Mouse (Mus musculus): ENCODE data around the gene Dglucy. TPM values are rescaled to one million over a fixed set of nuclear protein-coding genes. Genes with fewer than 3 reads are reported as not detected.

Gene Dglucy
- polyA plus RNA-seq (2012; rRNA removed), result 9.2 and 12.0 TPM in 2 replicates

- DNase-seq (ENCODE audit: low read depth), result no peak
Observed at GRCm38 (mm10) chr12:100778934-100779865, at the start of gene Dglucy. TSS of gene Dglucy (plus strand) at chr12:100779057.

DNA sequence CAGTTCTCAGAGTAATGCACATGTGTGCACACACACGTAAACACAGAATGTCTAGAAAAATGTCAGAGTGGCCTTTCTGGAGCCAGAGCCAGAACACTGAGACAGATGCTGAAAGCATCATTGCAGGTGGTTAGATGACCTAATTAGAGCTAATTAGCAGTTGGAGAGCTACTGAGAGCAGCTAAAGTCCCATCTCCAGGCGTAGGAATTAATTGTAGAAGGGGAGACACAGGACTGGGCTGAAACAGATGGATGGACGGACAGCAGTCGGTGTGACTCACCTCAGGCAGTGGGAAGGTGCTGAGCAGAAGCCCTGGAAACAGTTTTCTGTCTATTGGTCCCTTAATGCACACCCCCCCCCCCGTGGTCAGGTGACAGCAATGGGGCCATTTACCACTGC, 43.7 kb upstream of the Dglucy start:
- DNase-seq (ENCODE audit: low read depth), result no peak

DNA sequence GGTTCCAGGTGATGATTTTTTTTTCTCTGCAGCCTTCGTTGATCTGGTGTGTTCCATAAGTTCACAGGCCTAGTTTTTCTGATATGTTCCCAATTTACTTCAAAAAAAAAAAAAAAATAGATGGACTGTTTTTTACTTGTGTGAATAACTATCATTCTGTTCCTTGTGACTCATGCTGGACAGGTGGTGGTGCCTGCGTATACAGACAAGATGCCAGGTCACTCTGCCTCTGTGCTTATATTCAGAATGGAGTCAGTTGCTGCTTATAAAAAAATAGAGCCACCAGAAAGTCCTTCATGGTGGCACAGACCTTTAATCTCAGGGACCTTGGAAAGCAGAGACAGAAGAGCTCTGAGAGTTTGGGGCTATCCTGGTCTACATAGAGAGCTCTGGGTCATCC, 43.3 kb upstream of the Dglucy start:
- DNase-seq (ENCODE audit: low read depth), result no peak

- DNase-seq (ENCODE audit: low read depth), result no peak
Observed at GRCm38 (mm10) chr12:100738498-100738897, 40.4 kb upstream of the Dglucy start.

DNA sequence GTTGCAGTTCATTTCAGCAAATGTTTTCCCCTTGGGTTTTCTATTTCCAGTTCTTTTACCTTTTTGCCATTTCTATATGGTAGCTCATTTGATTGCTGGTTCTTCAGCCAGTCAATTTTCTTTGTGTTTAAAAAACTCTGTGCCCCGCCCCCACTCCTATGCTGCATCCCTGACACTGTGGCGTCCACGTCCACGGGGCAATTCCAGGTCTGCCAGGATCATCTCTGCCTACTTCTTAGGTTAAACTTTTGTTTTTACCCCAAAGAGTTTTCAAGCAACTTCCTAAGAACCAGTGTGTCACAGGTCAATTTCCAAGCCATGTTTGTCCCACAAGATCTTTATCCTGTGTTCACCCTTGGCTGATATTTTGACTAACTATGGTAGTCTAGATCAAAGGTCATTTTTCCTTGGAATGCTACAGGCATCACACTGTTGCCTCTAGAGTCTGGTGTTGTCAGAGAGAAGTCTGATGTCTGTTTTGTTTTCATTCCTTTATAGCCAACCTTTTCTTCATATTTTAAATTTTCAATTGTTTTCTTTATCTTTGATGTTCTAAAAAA, 39.8 kb upstream of the Dglucy start:
- DNase-seq (ENCODE audit: low read depth), result no peak

GRCm38 (mm10) chr12:100740313-100740712, 38.5 kb upstream of the Dglucy start:
- DNase-seq (ENCODE audit: low read depth), result no peak

- no peak for DNase-seq (ENCODE audit: low read depth)
Observed at GRCm38 (mm10) chr12:100742468-100742867, 36.4 kb upstream of the Dglucy start.

GRCm38 (mm10) chr12:100752977-100753376, 25.9 kb upstream of the Dglucy start:
- no peak for DNase-seq (ENCODE audit: low read depth)

DNA sequence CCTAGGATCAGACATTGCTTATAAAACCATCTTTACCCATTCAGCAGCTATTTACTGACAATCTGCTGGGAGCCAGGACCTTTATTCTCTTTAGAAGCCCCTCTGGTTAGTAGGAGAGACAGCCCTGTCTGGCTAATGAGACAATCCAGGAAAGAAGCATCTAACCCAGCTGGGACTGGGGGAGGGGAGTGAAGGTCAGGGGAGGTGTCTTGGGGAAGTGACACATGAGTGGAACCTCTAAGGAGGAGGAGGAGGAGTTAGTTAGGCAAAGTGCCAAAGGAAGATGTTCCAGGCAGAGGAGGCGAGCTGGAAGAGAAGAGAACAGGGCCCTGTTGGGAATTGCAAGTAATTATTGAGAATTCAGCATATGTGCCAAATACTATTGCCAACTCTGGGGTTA, 25.1 kb upstream of the Dglucy start:
- no peak for DNase-seq (ENCODE audit: low read depth)

GRCm38 (mm10) chr12:100757427-100757826, 21.4 kb upstream of the Dglucy start:
- DNase-seq (ENCODE audit: low read depth), result no peak

DNA sequence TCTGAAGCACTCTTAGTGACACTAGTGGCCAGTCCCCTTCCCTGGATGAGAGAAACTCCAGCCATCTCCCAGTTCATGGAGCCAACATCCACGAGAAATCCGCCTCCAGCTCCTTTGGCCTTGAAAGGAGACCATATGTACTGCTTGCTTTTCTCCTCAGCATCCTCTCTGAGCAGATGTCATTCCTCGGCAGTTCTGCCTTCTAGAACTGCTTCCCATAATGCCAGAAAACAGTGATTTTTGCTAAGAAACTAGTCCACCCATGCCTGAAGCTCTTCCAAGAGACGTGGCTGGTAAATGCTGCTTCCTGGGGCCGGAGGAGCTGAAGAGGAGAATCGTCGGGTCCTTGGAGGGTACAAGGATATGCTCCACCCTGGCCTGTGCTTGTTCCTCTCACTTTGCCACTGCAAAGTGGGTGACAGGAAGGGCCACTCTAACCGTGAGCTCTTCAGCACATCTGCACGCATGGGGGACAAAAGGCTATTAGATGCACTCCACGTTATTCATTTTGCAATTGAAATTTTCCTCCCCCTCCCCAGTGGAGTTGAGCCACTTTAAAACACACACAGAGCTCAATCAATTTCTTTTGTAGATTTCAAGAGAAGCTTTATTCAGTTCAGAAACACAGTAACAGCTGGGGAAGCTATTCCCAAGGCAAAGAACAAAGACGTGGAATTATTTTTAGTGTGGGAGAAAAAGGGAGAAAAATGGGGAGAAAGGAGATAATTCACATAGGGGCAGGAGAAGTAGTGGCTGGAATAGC, 16.0 kb upstream of the Dglucy start:
- no peak for DNase-seq (ENCODE audit: low read depth)

DNA sequence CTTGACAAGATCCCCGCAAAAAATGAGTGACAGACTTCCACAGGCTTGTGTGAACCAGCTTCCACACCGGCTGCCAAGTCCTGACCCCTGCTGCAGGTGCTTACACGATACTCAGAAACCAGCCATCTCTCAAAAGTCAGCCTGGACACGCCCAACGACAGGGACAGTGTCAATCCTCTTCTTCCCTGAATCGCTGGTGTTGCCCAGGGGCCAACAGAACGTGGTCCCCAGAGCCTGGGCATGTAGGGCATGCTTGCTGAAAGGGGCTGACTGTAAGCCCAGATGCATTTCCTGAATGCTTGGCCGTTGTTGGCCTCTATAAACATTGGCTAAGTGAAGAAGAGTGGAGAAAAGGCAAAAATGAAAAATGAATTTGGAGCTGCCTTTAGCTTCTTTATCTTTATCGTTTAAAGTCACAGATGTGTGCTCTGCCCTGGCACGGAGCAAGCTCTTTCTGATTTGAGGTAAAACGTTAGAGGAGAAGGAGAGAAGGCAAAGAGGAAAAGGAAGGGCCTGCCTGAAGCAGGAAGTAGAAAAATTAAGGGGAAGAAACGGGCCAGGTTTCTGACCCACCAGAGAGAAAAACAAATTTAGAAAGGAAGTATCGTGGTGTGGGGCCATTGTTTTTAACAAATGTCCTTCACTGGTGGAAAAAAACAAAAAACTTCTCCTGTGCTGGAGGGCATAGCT, 14.4 kb upstream of the Dglucy start:
- DNase-seq (ENCODE audit: low read depth), result no peak

DNA sequence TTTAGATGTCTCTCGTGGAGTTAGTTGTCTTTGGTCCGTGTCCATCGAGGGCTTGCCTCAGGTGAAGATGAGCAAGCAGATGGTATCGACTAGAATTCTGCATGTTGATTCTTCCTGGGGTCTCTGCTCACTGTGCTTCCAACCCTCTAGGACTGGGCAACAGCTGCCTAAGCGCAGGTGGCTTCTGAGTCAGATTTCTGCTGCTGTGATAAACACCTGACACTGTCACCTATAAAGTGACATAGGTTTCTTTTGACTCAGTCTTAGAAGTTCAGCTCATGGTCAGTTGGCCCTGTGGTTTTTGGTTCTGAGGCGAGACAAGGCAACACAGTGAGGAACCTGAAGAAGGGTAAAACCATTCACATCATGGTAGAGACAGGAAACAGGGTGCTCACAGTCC, 9.0 kb upstream of the Dglucy start:
- DNase-seq (ENCODE audit: low read depth), result no peak

DNA sequence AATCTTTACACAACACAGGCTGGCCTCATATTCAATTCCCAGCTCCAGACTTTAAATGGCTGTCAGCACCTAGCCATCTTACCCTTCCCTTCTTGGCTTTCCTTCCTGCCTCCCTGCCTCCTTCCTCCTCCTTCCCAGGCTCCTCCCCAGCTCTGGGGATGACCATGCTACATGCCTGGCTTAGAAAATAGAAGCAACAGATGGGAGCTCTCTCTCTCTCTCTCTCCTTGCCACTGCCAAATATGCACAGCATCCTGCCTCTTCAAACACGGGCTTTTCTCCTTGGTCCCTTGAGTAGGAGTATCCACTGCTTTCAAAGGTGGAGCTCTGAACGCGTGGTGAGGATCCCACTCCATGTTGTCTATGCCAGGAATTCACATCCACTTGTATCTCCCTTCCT, 8.1 kb upstream of the Dglucy start:
- no peak for DNase-seq (ENCODE audit: low read depth)

DNA sequence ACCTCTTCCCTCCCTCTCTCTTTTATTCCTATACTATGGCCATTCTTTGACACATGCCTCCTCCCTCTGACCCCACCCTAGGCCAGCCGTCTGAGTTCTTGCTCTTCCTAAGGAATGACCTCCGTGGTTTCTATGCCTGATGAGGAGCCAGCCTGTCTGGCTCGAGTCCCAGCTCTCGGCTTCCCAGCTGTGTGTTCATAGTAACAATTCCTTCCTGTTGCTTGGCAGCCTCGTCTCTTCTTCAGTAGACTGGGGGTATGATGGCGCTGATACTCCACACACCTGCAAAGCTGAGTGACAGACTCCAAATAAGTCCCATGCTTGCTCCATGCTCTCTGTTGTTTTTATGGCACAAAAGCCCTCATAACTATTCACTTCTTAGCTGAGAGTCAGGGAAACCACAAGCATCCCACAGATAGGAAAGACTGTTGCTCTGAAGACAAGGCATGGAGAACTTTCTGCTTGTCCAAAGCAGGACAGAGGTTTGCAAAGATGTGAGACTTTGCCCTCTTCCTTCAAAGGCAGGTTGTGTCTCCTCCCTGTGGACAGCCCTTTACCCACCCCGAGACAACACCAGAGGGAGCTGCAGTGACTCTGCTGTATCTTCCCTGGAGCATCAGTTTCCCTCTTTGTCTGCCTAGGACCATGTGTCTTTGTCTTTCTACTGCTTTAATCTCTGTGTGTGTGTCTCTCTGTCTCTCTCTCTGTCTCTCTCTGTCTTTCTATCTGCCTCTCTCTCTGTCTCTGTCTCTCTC, 6.5 kb upstream of the Dglucy start:
- no peak for DNase-seq (ENCODE audit: low read depth)

GRCm38 (mm10) chr12:100774756-100775155, 4.1 kb upstream of the Dglucy start:
- no peak for DNase-seq (ENCODE audit: low read depth)

DNA sequence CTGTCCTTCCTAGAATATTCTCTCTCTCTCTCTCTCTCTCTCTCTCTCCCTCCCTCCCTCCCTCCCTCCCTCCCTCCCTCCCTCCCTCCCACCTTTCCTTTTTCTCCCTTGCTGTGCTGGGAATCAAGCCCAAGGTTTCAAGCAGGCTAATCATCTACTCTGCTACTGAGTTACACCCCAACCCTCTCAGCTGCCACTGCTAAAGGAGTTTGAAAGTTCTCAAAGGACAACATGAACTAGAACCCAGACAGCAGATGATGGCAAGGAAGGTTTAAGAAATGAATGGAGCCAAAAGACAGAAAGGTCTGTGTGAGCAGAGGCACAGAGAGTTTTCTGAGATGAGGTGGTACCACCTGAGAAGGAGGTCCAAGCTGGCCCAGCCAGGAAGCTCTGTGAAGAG, 3.6 kb upstream of the Dglucy start:
- no peak for DNase-seq (ENCODE audit: low read depth)

GRCm38 (mm10) chr12:100775911-100776581, 2.8 kb upstream of the Dglucy start:
- DNase-seq (ENCODE audit: low read depth), result no peak

- no peak for DNase-seq (ENCODE audit: low read depth)
Observed at GRCm38 (mm10) chr12:100776991-100777390, 1.9 kb upstream of the Dglucy start.

DNA sequence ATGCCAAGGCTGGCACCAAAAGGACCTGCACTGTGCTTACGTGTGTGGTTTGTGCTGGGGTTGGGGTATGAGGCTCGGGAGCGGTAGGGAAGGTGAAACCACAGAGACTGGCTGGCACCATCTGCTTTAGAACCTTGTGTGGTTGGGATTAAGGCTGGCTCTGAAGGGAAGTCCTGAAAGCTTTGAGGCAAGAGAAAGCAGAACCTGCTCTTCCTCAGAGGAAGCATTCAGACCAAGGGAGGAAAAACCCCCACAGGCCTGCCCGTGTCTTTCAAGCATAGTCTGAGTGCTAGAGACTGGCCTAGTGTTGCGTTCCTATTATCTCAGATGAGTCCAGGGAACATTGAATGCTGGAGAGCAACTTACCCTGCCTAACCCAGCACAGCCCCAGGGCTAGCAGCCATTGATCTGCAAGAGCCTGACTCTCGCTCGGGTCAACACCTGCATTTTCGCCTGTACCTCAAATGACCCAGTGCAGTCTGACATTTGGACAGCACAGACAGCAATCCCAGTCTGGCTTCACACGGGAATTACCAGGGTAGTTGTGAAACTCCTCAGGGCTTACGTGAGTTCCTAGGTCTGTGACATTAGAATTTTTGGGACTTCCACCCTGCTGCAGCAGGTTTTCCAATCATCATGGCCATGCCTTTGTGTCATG, 452 bp upstream of the Dglucy start:
- DNase-seq (ENCODE audit: low read depth), result peak; percentile 31
